Mouse (Mus musculus) ovary, adult 18-20 months (tissue): ENCODE results near the gene Rsph1.
"Not testable (repeated sequence)": the region's sequence is repeated elsewhere in the genome, so short reads cannot be mapped to it uniquely, and the experiment has no call there.

Source experiments
- DNase-seq: peaks from one replicate; pipeline ENCODE4 v3.0.0; 2022; ENCODE audit warnings: low spot score, mixed read lengths

The Rsph1 gene

DNA sequence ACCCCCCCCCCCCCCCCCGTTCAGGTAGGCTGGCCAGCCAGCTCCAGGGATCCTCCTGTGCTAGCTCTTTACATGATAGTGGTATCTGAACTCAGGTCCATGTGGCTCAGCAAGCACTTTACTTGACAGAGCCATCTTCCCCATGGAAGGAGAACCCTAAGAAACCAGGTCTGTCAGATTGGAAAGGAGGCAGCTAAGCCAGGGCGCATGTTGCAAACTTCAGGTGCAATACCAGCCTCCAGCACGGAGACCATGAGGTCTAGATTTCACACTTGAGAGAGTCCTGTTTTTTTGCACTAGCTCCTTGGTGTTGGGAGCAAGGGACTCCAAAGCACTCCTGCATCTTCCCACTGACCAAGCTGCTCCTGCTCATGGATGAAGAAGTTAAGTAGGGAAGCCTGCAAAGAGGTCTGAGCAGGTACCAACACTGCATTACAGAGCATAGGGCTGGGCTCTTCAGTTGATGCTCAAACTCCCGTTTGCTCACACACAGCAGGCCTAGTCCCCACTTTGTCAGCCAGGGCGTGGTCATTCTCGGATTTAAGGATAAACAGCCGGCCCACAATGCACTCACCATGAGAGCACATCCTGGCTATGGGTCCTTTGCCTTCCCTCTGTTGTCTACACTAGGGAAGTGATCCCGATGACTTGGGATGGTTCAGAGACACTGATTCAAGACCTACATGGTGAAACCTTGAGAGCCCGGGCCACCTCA, 819 bp downstream of the Rsph1 start:
- no peak for DNase-seq

DNA sequence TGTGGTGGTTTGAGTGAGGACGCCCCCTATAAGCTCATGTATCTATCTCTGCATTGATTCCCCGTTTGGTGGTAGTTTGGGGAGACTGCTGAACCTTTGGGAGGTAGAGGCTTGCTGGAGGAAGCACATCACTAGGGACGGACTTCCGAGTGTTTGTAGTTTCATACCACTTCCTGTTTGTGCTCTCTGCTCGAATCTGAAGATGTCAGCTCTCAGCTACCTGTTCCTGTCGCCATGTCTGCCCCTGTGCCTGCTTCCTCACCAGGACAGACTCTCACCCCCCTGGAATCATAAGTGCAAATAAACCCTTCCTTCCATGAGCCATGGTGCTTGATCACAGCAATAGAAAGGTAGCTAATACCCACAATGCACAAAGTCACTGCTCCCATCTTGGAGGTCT, 2.0 kb downstream of the Rsph1 start:
- no peak for DNase-seq

DNA sequence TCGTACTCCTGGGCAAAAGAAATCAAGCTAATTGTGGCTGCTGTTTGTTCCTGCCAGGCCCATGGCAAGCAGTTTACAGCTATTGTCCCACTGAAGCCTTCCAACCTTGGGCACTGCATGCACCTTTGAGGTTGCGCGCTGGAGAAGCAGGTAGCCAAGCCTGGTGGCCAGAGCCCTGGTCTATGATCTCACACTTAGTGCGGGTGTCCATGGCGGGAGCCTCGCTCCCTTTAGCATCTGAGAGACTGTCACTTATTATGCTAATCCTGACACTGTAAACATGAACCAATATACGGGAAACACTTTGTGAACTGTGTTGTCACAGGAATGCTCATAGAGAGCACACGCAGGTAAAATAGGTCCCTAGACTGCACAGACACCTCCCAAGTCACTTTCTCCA, 3.6 kb downstream of the Rsph1 start:
- DNase-seq = no peak

DNA sequence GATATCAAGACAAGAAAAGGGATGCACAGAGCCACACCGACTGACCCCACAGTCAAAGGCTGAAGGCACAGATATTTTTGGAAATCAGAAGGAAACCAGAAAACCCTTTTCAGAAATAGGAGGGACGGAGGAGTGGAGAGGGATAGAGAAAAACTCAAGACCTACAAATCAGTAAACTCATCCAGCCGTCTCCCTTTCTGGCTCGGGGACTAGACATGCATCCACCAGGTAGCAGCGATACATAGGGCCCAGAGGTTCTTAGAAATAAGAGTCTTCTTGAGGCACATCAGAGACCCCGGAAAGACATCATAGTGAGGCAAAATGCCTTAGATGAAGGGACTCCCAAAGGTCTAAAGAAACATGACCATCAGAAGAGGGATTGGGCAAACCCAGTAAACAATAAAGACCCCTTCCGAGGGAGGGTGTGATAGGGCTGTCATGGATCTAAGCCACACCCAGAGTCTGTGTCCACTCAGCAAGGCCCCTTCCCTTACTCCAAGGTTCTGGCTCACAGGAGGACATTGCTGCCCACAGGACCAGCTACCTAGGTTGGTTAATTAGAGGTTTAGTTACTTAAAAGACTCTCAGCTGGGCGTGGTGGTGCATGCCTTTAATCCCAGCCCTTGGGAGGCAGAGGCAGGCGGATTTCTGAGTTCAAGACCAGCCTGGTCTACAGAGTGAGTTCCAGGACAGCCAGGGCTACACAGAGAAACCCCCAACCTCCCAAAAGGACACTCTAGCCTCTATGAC, 4.6 kb downstream of the Rsph1 start:
- no peak for DNase-seq

DNA sequence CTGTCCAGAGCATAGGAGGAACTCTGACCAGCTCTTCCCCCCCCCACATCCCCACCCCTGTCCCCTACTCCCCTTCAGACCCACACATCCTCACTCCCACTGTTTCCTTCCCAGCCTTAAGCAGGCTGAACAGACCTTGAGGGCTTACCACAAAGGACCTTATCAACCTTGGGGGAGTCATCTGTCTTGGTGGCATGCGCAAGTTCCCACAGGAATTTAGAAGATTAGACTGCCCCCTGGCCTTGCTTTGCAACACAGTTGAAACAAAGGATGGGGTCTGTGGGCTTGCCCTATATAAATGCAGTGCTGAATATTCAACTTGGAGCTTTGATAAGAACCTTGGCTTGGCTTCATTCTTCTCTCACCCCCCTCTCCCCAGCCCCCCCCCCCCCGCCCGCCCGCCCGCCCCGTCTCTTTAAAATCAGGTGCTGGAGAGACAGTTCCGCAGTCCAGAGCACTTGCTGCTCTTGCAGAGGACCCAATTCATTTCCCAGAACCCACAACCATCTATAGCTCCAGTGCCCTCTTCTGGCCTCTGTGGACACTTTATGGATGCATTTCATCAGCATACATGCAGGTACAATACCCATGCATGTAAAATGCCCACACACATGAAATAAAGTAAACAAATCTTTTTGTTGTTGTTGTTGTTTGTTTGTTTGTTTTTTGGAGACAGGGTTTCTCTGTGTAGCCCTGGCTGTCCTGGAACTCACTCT, 5.9 kb downstream of the Rsph1 start:
- DNase-seq = peak; percentile 68

DNA sequence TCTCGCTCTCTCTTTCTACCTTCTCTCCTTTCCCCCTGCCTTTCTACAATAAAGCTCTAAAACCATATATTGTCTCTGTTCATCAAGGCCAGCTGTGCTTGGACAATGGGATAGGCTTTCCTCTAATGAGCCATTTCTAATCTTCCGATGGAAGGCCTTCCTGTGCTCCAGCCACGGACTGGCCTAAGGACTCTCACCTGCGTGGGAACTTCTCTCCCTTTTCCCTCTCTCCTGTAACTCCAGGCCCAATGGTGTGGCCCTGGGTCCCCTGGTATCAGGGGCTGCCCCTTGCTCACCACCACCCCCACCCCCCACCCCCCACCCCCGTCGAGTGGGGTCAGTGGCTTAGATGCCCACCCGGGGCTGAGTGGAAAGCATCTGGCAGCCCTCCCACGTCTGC, 6.4 kb downstream of the Rsph1 start:
- not testable (repeated sequence) for DNase-seq

DNA sequence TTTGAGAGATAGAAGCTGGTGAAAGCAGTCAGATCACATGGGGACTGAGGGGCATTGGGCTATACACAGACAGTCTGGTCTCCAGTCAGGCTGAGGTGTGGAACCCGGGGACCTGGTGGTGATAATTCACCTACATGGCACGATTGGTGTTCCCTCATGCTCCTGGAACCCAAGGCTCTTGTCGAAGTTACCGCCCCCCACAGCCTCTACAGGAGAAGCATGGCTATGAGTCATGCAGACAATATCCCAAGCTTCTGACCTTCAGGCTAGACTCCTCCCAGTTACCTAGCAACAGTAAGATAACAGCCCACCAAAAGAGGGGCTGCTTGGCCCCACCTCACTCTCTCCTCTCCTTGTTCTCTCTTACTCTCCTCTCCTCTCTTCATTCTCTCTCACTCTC, 6.9 kb downstream of the Rsph1 start:
- no peak for DNase-seq

DNA sequence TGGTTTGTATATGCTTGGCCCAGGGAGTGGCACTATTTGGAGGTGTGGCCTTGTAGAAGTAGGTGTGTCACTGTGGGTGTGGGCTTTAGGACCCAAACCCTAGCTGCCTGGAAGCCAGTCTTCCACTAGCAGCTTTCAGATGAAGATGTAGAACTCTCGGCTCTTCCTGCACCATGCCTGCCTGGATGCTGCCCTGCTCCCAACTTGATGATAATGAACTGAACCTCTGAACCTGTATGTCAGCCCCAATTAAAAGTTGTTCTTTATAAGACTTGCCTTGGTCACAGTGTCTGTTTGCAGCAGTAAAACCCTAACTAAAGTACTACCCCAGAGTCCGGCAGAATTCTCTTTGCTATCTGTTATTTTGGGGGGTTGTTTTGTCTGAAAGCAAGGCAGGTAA, 7.4 kb downstream of the Rsph1 start:
- DNase-seq = no peak

DNA sequence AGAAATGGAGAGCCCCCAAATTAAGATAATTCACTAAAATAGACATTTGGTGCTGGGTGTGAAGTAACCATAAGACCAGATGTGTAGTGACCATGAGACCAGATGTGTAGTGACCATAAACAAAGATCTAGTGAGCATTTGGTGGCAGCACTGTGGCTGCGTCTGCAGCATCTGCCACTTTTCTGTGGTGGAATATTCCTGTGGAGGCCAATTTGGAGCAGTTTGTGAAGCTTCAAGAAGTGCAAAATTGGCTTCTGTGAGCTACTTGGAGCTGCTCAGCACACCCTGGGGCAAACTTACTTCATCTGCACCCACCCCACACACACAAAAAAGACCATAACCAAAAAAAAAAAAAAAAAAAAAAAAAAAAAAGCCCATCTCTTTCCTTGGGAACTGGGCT, 9.2 kb downstream of the Rsph1 start:
- DNase-seq = no peak

DNA sequence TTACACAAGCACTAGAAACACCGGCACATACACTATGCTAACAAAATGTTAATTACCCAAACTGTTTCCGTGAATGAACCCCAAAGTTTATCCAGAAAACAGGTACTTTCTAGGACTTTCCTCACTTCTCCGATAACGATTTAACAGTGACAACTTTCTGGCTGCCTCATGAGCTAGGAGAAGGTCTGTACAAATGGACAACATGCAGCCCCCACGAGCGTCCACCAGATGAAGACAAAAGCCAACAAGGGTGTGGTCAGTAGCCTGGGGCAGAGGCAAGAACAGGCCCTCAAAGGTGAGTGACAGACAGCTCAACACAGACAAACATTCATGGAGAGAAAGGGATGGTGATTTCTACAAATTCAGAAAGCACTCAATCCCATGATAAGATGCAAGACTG, 9.6 kb downstream of the Rsph1 start:
- no peak for DNase-seq

DNA sequence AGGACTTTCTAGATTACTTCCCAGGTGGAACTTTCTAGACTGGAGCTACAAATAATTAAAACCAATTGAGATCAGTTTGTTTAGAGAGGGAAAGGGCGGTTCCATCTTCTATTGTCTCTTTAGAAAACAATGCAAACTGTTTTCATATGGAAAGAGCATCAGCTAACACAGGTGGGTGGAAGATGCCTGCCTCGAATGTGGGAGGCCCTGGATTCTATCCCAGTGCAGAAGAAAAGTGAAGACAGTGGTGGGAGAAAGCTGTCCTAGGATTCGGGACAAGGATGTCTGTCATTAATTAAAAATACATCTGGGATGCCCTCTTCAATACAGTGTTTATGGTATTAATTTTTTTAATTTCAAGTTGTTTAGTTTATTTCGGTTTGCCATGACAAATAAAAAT, 10.0 kb downstream of the Rsph1 start:
- no peak for DNase-seq

DNA sequence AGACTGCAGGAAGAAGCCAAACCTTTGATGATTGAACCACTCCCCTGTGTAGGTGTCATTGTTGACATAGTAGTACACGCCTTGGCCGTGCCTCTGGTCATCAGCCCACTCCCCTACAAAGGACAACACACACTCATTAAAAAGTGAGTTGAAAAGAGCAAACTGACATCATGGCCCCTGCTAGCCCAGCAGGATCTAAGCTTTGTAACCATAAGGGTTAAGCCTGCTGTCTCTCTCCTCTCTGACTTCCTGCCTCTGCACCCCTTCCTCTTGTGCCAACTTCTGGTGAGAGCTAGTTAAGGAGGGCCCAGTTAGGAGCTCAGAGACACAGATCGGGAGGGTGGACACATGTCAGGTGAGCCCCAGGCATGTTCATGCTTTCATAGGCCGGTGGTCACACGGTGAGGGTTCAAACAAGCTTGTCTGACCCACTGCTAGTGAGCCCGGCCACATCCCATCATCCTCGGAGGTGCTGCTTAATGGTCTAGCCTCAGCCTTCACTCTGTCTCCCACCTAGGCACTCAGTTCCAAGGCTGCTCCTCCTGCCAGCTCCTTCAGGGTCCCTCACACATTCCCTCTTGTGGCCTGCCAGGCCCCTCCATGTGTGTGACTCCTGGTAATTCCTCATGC, 10.7 kb downstream of the Rsph1 start:
- DNase-seq = no peak

DNA sequence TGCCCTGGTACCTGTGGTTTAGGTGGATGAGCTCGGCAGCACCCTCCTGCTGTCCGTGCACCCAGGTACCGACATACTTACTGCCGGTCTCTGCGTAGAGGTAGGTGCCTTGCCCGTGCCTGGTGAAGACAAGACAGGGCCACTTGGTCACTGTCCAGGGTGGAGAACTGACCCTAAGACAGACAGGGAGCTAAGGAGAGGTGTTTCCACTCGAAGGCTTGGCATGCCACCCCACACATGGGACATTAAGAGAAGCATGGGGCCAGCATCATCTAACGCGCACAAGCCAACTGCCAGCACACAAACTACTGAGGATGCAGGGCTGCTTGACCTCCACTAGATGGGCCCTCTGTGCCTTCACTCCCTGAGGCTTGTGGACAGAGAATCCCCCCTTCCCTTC, 11.4 kb downstream of the Rsph1 start:
- no peak for DNase-seq

DNA sequence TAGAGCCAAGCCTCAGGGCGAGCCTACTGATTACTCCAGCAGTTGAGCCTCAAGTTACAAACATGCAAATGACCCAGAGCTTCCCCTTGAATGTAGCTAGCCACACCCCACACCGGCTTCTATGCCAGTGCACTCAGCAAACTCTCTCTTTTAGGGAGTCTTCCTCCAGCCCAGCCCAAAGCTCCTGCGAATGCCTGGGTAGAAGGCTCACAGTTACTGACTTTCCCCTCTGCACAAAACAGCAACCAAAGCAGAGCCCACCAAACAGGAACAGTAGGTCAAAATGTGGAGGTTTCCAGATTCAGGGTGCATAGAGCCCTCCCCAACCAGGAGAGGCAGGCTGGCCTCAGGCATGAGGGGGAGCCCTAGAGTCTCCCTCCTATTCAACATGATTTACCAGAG, 12.0 kb downstream of the Rsph1 start:
- DNase-seq = no peak

DNA sequence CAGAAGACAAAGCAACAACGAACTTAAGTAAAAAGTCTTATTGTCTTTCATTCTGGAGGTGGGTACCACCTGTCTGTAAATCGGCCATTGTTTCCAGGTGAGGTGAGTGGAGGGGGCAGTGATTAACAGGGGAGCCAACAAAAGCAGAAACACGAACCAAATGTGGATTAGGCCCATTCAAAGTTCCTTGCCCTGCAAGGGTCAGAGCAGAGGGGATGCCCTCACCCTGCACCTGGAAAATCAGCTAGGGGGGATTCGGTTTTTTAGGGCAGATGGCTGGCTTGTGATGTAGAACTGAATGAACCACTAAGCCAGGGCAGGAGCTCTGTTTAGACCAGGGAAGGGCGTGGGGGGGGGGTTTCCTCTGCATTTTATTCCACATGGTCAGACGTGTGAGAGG, 12.8 kb downstream of the Rsph1 start:
- DNase-seq = no peak

DNA sequence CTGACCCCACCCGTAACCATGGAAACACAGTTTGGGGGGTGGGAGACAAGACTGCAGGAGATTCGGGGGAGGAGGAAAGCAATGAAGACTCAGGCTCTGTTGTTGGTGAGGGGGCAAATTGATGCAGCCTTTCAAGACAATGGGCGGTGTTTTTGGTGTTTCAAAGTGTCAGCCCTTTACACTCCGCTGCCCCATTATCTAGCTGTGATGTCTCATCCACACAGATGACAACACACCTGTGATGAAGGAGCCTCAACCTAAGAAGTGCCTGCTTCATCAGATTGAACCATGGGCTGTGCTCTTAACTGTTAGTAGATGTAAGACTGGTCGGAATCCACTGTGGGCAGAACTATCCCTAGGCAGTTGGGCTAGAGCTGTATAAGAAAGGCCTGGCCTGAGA, 13.4 kb downstream of the Rsph1 start:
- DNase-seq = no peak

DNA sequence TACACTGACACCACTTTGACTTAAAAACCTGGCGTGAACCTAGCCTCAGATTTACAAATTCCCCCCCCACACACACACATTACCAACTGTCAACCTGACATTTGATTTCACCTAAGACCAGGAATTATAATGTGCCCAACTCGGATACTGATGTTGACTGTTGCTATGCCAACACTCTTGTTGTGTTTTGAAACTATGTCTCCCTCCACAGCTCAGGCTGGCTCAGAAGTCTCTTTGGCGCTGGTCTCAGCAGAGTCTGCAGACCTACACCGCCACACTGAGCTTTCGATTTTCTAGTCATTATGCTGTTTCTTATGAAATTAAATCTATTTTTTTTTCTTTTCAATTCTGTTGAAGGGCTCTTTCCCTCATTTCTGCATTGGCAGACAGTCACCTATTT, 14.5 kb downstream of the Rsph1 start:
- DNase-seq = no peak

DNA sequence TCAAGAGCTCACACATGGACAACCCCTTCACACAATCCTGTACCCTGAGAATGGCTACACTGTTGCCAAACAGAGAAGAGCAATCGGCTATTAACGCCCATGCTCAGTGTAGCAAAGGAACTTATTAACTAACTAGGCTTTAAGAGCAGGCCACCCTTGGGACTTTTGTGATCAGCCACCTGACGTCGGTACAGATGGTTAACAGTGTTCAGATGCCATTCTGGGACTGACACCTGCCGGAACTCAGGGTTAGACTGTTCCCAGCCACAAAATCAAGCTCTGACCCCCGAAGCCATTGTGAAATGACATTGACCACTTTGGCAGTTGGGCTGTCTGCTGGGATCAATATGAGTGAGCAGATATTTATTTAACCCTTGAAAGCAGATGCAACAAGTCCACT, 15.8 kb downstream of the Rsph1 start:
- no peak for DNase-seq

DNA sequence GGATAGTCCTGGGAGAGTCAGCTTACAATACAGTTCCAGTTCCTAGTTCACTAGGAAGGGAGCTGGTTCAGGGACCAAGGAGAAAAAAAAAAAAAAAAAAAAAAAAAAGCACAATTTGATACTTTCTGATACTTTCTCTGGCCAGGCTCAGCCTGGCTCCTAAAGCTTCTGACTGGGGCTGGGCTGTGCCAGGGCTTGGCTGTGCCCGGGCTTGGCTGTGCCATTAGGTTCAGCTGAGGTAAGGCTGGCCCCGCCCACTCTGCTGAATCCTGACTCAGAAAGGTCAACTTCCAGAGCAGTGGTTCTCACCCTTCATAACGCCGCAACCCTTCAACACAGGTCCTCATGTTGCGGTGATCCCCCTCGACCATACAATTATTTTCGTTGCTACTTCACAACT, 16.8 kb downstream of the Rsph1 start:
- no peak for DNase-seq

DNA sequence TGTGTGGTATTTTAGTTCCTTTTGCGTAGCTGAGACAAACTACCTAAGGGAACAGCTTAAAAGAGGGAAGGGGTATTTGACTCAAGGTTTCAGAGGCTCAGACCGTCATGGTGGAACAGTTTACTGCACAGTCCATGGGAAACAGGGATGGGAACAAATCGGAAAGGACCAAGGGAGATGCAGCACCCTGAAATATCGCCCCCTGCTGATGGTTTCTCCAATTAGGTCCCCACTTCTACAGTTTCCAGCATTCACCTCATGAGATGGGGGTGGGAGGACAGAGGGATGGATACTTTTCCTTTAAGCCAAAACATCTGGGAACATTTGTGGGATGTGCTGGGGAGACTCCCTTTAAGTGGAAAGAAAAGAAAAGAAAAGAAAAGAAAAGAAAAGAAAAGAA, 17.4 kb downstream of the Rsph1 start:
- no peak for DNase-seq

DNA sequence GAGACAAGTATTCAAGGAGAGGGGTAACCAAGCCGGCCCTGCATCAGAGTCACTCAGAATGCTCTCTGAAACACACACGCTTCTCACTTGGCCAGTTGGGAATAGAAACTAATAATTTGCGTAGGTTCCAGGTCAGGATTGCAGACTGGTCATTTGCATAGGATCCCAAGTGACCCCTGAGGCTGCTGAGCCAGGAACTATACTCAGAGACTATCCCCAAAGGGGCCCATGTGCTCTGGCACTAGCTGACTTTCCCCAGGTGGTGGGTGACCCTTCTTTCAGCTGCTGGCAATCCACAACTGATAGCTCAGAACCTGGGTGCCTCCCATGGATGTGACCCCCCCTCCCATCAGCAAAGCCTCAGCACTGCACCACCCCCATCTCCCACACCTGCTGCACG, 18.0 kb downstream of the Rsph1 start:
- no peak for DNase-seq

DNA sequence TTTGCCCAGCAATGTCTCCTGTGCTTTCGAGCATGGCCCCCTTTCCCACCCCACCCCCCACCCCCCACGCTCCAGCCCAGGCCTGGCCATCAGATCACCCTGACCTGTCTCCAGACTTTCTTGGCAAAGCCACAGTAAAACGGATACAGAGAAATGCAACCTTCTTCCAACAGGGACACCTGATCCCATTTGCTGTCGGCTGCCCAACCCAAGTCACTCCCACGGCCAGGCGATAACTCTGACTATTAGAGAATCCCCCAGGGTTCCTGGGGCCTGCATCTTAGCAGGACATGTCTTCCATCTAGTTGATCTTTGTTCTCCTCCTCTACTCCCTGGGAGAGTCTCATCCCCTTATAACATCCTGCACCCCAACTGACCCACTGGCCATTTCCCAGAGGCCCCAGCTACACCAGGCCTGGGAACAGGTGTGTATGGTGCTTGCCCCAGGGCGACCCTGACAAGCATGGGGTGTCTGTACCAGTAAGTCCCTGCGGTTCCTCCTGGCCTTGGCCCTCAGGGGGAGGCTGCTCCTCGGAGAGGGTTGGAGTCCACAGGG, 18.8 kb downstream of the Rsph1 start:
- no peak for DNase-seq

DNA sequence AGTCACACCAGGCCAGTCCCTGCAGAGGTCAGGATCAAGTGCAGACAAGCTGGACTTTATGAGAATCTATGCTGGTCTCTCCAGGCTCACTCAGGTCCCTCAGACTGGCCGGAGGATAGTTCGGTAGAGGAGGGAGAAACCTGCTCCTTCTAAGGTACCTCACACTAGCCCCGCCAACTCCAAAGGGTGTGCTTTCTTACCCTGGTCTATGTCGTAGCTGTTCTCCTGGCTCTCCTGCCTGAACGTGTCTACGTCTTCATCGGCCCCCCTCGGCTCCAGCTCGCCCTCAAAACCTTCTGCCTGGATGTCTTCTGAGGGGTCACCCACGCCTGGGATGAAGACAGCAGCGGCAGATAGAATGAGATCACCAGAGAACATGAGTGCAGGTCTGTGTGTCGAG, 19.3 kb downstream of the Rsph1 start:
- no peak for DNase-seq
